Mouse (Mus musculus) hematopoietic stem cell, adult 5-6 weeks (primary cell): ENCODE measurements around the gene Arhgdia. TPM values are rescaled to one million over a fixed set of nuclear protein-coding genes. Genes with fewer than 3 reads are reported as not detected.
A peak's percentile ranks its signal among the peaks of the same experiment; 100 is the strongest.

ENCODE experiments used
- ATAC-seq, 2 experiments: fragments of 125-278 bp in 1 of 2; replicated peaks in 1 of 2; 2 replicates each; pipeline ENCODE4 v1.8.0; 2016 to 2017; ENCODE audit warnings: inconsistent platforms in 2 of 2, mild to moderate bottlenecking in 2 of 2, moderate number of reproducible peaks in 2 of 2, low read depth in 1 of 2, moderate TSS enrichment in 1 of 2; ENCODE audit not compliant: low FRiP score in 2 of 2, poor library complexity in 2 of 2, severe bottlenecking in 2 of 2, insufficient read depth in 1 of 2, low TSS enrichment in 1 of 2
- total RNA-seq: library from RNA; stranded (forward); fragments of 172-1452, 232-1000 nt; gene quantifications from 2 replicates; pipeline ENCODE4 v1.2.3, GENCODE M21; 2017

Arhgdia gene
- total RNA-seq, 1 experiment from 2014 or later = 120 TPM

GRCm38 (mm10) chr11:120616617-120617294, 35.3 kb upstream of the Arhgdia start:
- no peak for ATAC-seq

DNA sequence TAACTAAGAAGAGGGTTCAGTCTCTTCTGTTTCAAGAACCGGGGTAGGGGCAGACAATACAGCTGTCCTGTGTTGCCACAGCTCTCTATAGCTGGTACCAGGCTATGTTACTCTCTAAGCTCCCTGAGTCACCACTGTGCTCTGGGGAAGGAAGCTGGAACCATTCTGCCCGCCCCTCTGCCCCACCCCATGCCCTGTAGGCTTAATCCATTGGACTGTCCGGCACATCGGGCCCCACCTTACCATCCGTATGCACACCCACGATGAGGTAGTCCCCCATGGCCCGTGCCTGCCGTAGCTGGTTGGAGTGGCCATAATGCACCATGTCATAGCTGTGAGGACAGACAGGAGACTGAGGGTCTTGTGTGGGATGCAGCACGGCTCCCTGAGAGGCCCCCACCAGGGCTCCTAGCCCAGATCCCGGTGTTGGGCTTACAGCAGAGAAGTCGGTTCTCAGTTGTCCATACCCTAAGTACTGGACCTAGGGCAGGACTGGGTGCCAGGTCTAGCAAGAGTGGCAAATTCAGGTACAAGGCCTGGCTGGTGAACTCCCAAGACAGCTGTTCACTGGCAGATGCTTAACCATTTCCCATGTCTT, 34.3 kb upstream of the Arhgdia start:
- no peak for ATAC-seq

DNA sequence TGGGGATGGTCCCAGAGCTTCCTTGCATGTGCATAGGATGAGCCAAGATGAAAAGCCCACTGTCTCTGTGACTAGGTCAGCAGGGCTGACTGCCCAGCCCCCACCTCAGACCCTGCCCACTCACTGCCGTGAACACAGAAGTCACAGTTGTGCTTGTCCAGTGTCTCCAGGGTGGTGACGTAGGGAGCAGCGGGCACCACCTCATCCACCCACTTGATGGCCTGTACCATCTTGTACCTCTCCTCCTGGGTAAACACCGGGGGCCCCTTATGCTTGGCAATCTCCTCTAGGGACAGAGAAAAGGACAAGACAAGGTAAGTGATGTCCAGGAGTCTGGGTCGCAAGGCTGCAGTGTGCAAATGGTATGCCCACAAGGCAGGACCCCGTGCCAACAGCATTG, 33.7 kb upstream of the Arhgdia start:
- no peak for ATAC-seq

DNA sequence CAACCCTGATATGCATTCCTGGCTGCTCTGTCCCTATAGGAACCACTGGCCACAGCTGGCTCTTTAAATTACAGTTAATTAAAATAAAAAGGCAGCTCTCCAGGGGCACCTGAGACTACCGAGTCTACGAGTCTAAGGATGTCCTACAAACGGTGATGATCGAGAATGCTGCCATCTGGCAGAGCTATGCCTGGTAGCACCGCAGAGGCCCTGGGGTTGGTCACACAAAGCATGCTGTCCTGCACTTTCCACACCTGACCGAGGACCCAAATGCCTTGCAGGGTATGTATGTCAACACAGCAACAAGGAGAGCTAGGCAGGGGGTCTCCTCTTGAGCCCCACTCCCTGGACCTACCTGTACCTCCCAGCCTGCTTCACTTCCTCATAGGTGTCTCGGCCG, 32.6 kb upstream of the Arhgdia start:
- ATAC-seq = no peak

GRCm38 (mm10) chr11:120613481-120613972, 32.1 kb upstream of the Arhgdia start:
- no peak for ATAC-seq

DNA sequence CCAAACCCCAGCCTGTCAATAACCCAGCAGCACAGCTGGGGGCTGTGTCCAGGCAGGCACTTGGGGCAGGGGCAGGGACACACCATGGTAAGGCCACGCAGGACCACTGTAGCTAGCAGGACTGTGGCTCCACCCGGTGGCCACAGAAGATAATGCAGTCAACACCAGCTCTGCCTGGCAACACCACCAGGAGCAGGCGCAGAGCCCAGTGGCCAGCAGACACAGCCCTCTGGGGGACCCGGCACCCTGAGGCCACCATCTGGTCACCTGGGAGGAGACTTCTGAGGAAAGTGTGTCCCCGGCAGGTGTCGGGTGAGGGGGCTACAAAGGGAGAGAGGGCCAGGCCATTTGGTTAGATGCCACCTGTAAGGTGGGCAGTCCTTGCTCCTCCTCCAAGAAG, 31.3 kb upstream of the Arhgdia start:
- peak; percentile 64 to 65 for ATAC-seq

DNA sequence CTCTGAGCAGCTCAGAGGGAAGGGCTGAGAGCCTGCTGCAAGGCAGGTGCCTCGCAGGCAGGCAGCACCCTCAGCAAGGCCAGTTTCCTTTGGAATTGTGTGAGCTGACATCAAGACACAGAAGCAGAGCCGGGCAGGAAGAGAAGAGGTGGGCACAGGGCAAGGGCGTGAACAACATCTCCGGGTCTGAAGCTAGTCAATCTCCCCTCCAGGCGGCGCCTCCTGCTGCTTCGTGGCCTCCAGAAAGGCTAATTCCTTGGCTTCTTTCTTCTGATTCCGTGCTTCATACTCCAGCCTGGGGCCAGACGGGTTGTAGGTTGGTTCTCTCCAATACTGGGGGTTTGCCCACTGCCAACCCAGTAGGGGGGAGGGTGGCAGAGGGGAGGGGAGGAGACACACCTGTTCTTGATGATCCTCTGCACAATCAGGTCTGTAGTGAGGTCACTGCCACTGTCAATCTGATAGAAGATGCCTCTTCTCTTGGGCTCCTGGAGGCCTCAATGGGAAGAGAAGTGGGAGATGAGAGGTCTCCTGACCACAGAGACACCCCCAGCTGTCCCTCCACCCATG, 29.1 kb upstream of the Arhgdia start:
- ATAC-seq = no peak

GRCm38 (mm10) chr11:120609250-120609649, 27.8 kb upstream of the Arhgdia start:
- no peak for ATAC-seq

DNA sequence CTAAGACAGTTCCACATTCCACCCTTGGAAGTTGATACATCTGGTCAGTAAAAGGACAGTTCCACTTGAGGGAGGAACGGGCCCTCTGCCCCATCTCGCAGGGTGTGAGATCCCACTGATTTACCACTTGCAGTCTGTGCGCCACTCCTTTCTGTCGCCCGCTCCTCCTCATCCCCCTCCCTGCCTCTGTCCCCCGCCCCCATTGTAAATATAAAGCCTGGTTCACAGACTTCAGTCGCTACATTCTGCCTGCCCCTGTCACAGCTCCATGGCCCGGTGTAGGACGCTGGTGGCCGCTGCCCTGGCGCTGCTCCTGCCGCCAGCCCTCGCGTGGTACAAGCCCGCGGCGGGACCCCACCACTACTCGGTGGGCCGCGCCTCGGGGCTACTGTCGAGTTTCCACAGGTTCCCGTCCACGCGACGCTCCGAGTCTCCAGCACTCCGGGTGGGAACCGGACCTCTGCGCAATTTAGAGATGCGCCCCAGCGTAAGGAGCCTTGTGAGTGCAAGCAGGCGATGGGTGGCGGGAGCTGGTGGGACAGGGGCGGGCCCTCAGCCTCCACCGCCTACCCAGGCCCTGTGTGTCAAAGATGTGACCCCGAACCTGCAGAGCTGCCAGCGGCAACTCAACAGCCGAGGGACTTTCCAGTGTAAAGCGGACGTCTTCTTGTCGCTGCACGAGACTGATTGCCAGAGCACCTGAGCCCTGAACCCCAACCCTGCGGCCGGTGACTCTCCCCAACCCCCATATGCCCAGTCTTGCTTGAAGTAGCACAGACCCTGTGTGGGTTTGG, 27.0 kb upstream of the Arhgdia start, which contains the start of gene Npb:
TSS of gene Npb (plus strand) at position 237 of the 794 bp plus-strand sequence.
- no peak for ATAC-seq

GRCm38 (mm10) chr11:120606764-120607163, 25.3 kb upstream of the Arhgdia start:
- no peak for ATAC-seq

GRCm38 (mm10) chr11:120605667-120606066, 24.2 kb upstream of the Arhgdia start:
- no peak for ATAC-seq

GRCm38 (mm10) chr11:120603545-120603944, 22.1 kb upstream of the Arhgdia start:
- no peak for ATAC-seq

- no peak for ATAC-seq
Observed at GRCm38 (mm10) chr11:120600716-120601115, 19.3 kb upstream of the Arhgdia start.

DNA sequence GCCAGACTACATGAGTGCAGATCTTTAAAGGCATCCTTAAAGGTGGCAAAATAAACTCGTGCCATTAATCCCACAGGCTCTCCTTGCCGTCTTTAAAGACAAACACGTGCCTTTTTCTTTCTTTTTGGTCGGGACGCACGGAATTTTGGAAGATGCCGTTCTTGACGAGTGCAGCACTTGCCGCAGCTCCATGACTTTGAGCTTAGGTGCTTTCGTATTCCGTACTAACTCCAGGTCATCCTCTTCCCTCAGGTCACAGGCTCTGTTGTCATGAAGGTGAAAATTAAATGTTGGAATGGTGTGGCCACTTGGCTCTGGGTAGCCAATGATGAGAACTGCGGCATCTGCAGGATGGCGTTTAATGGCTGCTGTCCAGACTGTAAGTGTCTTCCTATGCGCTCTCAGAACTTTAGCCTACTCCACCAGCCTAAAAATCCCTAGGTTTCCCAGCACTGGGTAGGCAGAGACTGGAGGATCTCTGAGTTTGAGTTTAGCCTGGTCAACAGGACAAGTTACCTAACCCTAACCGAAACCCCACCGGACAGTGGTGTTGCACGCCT, 17.6 kb upstream of the Arhgdia start:
- no peak for ATAC-seq

- ATAC-seq = peak; percentile 88 to 90
Observed at GRCm38 (mm10) chr11:120598283-120598989, 17.0 kb upstream of the Arhgdia start, which contains the start of the genes Alyref and Anapc11. Gene Alyref (minus strand): TSS chr11:120598365. Gene Anapc11 (plus strand): TSS chr11:120598421.

DNA sequence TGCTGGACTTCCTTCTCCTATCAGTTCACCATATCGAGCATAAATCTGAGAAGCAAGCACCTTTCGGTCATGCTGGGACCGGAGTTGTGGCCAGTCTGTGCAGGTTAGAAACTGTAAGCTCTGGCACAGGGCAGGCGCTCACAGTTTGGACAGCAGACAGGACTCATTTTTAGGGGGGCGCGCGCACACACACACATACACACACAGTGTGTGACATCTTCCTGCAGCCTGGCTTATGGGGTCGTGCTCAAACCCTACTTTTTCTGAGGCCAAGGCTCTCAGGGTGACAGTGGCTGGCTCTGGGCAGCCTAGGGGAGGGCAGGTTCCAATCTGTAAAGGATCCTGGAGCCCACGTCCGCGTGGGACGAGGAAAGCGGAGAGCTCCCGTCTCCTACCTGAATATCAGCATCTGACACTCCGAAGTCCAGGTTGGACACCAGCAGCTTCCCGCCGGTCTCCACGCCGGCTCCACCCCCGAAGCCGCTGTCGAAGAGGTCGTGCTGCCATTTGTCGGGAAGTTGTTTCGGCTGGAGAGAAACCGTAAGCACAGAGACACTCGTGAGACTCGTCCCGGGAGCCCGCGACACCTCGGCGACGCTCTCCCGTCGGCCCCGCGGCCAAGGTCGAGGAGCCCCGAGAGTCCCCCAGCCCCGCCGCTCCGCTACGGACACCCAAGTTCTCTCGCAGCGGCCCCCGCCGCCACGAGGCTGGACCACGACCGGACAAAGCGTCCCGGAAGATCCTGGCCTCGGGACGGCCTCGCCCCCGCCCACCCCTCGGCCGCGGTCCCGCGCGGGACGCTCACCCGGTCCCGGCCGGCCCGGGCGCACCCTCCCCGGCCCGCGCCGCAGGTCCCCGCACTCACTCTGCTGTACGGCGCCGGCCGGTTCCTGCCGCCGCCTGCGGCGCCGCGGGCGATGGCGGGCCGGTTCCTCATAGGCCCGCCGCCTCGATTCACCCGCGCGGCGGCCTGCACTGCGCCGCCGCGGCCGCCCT, 16.1 kb upstream of the Arhgdia start:
- ATAC-seq = no peak
